Mouse (Mus musculus): ENCODE measurements around the gene 4930518I15Rik.

- TF ChIP-seq POLR2A (IDR thresholded peaks at IDR 0.05; ENCODE audit: borderline replicate concordance, control insufficient read depth, low read depth, low read length): no peak
- TF ChIP-seq CTCF (IDR thresholded peaks at IDR 0.05; ENCODE audit: control insufficient read depth, insufficient read depth, low read length): no peak
Measured at GRCm38 (mm10) chr2:156894496-156895265, 36.9 kb upstream of the 4930518I15Rik start.
